Mouse (Mus musculus) T-helper 1 cell (primary cell): ENCODE data around the gene Mib2.
"Not testable (repeated sequence)": the region's sequence is repeated elsewhere in the genome, so short reads cannot be mapped to it uniquely, and the experiment has no call there.

Source experiments
- in situ Hi-C: fragments of 300-600 bp; cut with MboI, MseI; formaldehyde crosslinking; loops from one replicate; pipeline ENCODE4 v1.15.1; 2025; ENCODE audit warnings: high pct_unique_total_duplicates

Gene Mib2

DNA sequence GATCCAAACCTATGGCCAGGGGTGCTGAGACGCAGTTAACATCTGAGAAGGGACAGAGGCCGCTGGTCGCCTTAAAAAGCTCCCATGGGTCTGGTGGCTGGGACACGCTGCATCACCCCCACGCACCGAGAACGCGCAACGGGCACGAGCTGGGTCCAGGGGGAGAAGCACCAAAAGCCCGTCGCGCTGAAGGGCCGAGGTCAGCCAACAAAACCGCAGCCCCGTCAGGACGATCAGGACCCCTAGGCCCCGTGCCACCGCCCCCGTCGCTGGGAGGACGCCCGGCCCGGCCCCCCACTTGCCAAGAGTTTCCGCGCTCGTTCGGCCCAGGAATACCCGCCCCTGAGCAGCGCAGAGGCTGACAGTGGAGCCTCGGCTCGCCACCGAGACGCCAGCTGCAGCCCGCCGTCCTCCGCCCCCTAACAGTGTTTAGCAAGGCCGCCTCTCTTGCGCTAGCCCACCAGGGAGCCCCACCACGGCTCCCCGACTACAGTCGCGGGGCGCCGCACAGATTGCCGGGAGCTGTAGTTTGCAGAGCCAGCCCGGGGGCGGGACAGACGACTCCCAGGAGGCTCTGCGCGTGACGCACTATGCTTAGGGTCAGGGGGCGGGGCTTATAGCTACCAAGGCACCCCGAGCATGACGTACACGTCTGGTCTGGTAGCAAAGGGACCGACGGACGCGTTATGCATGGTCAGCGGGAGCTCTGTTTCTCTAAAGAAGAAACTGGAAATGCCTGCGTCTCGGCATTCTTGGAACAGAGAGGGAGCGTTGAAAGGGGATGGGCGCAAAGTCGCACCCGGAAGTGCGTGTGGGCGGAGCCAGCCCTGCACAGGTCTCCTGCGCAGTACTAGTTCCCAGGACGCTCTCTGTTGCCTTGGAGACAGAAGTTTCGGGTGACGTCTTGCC is at the start of gene Mib2:
Gene Mib2, minus strand, starts transcription at position 510 of the 909 bp plus-strand sequence.
- in situ Hi-C loops, result no loop called here

DNA sequence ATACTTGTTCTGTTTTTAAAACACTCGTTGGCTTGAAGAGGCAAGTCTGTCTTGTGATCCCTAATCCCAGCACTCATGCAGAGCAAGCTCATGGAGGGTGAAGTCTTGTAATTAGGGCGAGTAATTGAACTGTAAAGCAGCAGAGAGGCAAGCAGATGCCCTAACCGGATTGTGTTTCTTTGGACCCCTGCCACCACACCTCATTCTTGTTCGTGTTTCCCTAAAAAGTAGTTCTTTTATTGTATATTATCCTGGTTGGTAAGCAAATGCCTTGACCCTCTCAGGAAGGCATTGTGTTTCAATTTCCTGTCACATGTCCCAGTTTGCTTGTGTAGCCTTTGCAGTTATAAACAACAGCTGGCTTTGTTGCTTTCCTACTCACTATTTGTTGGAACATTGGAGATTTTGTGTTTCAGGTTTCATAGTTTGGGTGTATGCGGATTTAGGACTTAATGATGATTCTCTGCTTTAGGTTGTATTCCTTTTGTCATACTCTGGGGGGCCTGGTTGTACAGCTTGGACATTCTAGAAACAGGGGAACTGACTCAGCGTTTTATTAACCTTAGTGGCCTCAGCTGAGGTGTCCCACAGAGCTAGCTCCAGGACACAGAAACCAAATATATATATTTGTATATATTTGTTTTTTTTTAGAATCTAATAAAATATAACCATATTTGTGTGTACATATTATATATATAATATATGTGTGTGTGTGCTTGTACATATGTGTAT is 41.7 kb upstream of the Mib2 start:
- in situ Hi-C loops, result no loop called here

DNA sequence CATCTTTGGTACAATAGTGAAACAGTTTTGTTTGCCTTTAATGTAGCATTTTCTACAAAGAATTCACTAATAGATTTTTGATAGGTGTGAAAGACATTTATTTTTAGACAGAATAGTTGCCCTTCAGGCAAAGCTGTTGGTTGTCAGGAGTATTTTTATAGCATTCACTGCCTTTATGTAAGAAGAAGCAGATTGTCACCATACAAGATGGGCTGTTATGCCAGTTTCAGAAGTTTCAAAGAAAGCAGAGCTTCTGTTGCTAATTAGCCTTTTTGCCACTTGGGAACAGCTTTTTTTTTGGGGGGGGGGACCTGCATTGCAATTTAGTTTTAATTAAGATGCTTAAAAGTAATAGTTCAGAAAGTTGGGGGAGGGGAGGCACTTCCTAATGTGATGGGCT is 40.0 kb upstream of the Mib2 start:
- in situ Hi-C loops, result no loop called here

DNA sequence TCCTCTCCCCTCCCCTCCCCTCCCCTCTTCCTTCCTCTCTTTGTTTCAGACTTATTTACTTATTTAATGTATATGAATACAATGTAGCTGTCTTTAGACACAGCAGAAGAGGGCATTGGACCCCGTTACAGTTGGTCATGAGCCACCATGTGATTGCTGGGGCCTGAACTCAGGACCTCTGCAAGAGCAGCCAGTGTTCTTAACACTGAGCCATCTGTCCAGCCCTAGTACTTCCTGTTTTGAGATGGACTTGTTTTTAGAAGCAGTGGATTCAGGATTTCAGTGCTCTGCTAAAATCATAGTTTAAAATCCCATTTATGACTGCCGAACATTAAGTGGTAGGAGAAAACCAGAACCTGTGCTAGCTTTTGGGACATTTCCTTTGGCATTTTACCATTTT is 39.6 kb upstream of the Mib2 start:
- in situ Hi-C loops, result no loop called here

DNA sequence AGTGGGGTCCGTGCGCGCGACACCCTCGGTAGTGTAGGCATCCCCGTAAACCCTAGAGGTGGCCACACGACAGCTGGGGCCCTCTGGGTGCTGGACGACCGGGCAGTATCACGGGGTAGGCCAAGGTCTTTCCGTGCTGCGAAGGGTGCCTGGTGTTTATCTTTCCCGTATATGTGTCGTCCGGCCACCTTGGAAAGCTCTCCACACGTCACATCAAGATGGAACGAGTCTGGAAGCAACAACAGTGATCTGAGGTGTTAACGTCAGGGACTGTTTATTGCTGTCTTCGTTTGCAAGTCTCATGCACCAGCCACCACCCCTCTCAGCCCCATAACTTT is 36.6 kb upstream of the Mib2 start:
- in situ Hi-C loops, result no loop called here

DNA sequence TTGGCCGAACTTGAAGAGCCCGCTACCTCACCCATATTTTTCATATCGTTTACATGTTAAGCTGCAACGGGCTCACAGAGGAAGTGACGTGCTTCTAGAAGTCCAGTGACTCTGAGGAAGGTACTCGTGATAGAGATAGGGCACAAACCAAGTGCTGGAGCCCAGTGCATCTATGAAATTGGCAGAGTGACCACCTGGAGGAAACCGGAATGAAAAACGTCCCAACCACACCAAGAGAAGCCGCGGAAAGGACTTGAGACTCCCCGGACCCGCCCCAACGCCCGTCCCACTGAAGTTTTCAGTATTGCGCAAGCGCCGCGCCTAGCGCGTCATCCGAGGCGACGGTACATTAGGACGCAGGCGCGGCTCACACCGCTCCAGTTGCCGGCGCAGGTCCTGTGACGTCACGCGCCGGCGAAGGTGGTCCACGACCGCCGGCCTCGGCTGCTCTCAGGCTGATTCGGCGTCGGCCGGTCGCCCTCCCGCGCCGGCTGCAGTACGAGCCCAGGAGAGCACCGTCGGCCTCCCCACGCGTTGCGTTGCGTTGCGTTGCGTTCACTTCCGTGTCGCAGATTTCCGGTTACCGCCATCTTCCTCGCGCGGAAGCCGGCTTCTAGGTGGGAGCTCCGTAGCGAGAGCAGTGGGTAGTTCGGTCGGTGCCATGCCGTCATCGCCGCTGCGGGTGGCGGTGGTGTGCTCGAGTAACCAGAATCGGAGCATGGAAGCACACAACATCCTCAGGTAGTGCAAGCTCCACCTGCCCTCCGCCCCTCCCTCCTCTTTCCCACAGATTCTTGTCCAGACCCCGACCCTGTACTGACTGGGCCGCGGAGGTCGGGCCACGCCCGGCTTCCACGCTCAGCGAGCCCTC is 36.0 kb upstream of the Mib2 start, which contains the start of gene Ssu72:
Gene Ssu72, plus strand, starts transcription at position 80 of the 871 bp plus-strand sequence.
- in situ Hi-C loops, result no loop called here

DNA sequence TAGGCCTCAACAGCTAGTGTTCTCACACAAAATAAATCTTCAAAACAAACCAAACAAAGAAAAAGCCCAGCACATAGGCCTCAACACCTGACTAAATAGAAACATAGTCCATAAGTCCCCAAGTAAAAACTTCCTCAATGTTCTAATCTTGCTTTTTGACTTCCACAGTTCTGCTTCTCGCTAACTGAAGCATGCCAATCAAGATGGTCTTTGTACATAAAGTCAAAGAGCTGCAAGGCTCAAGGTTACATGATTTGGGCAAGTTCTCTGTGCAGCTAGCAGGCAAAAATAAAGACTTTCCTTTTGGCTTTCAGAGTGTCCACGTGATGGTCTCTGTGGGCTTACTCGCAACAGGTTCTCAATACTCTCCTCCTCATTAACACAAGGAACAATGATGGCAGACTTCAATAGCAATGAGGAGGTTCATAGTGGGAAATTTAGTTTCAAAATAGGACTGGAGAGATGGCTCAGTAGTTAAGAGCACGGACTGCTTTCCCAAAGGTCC is 34.5 kb upstream of the Mib2 start:
- in situ Hi-C loops, result no loop called here

DNA sequence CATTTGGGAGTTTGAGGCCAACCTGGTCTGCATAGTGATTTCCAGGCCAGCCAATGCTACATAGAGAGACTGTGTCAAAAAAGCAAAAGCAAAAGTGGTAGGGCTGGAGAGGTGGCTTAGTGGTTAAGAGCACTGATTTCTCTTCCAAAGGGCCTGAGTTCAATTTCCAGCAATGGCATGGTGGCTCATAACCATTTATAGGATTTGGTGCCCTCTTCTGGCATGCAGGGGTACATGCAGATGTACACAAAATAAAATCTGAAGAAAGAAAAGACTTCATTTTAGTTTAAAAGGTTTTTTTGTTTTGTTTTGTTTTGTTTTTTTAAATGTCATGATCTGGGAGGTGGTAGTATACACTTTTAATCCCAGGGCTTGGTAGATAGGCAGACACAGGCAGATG is 31.4 kb upstream of the Mib2 start:
- in situ Hi-C loops, result no loop called here

DNA sequence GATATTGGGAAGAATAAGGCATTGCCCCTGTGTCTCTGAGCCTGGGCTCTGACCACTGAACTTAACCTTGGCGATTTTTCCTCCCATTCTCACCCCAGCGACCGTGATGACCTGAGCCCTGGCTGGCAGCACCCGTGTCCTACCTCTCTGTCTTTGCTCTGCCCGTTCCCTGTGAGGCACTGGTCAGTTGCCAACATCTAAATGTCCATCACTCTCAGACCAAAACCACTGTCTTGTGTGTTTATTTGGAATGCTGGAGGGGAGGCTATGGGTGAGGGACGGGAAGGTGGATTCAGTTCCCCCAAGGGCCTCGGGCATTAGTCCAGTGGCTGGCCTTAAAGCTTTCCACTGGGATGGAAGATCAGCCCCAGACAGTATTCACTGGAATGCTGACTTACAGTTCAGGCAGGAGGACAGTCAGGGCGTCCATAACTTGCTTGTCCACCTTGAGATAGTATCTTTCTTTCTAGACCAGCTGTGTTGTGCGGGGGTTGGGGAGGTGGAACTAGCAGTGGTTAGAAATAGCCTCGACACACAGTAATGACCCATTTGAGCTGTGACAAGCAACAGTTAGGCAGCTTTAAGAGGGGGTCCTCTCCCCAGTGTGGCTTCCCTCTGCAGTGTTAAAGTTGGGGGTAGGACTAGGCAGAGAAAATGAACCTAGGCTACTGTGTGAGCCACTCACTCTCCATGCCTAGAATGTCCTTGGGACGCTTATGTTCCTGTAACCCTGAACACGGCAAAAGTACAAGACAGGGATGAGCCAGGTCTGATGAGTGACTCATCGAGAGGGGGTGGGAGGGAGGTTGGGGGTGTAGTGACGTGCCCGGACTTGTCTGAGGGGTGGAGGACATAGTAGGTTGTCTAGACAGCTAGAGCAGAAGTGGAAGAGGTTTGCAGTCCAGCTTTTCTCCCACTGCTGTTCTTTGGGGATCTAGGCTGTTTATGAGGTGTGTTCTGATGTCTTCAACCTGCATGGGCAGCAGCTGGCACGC is 27.6 kb upstream of the Mib2 start:
- in situ Hi-C loops, result loop anchor here (10.0 kb wide), 1 partner anchor 52 kb away; the partner anchor contains the start of gene Gm10563

DNA sequence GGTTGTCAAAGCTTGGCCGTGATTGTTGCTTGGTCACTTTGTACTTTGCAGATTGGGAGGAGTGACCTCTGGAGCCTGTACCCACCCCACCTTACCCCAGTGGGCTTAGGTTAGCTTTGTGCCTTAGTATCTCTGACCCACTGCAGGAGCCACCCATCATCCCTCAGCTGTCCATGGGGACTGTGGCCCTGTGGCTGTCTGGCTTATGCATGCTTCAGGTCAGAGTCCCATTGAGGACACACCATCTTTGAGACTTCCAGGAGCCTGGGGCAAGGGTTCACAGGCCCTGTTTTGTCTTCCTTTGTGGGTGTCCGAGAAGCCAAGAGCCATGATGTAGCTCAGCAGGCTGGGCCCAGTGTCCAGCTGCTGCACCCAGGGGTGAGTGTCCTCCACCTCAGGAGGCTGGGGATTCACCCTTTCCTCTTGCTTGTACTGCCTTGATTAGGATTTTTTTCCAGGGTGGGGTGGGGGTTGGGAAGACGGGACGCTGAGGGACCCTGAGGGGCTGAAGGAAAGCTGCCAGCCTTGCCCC is 26.6 kb upstream of the Mib2 start:
- in situ Hi-C loops, result loop anchor here (10.0 kb wide), 1 partner anchor 51 kb away; the partner anchor contains the start of gene Gm10563

DNA sequence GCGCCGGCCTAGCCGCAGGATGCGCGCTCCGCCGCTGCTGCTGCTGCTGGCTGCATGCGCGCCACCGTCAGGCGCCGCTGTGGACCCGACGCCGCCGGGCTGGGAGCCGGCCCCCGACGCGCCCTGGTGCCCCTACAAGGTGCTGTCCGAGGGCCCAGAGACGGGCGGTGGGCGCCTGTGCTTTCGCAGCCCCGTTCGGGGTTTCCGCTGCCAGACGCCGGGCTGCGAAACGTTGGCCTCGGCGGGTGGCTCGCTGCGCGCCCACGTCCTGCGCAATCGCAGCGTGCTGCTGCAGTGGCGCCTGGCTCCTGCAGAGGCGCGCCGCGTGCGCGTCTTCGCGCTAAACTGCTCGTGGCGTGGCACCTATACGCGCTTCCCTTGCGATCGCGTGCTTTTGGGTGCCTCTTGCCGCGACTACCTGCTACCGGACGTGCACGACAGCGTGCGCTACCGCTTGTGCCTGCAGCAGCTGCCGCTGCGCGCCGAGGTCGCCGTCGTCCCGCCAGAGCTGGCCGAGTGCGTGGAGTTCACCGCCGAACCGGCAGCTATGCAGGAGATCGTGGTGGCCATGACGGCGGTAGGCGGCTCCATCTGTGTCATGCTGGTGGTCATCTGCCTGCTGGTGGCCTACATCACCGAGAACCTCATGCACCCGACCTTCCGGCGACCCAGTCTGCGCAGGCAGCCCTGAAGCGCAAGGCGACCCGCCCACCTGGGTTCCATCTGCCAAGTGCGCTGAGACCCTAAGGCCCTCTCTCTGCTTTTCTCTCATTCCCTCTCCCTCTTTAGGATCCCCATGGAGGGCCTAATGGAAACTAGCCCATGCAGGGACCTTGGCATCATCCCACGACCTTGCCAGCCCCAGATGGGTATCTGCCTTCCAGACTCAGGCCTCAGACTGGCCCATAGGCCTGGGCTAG is 25.7 kb upstream of the Mib2 start:
- in situ Hi-C loops, result loop anchor here (10.0 kb wide), 1 partner anchor 50 kb away; the partner anchor contains the start of gene Gm10563

DNA sequence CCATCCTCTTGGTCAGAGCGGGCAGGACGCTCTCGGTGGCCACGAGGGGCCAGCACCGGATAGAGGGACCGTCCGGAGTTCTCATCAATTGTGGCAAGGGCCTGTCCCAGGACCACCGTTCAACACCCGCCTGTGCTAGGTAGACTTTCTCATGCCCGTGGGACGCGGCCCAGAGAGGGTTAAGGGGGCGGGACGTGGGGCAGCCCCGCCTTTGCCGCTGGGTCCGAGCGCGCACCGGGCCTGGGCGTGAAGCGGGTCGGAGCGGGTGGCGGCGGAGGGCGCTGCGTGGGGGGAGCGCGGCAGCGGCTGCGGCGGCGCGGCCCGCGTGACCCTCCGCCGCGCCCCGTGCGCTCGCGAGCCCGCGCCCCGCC is 25.1 kb upstream of the Mib2 start, which contains the start of gene Fndc10:
Gene Fndc10, plus strand, starts transcription at position 232 of the 371 bp plus-strand sequence.
- in situ Hi-C loops, result loop anchor here (10.0 kb wide), 1 partner anchor 49 kb away; the partner anchor contains the start of gene Gm10563

DNA sequence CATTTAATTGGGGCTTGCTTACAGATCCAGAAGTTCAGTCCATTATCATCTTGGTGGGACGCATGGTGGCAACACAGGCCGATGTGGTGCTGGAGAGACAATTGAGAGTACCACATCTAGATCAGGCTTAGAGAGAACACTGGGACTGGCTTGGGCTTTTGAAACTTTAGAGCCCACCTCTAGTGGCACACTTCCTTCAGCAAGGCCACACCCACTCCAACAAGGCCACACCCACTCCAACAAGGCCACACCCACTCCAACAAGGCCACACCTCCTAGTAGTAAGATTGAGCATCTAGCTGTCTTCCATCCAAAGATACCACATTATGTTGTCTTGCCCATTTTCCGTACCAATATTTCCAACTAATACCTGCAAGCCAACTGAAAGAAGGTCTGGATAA is 23.4 kb upstream of the Mib2 start:
- in situ Hi-C loops, result loop anchor here (10.0 kb wide), 1 partner anchor 48 kb away; the partner anchor contains the start of gene Gm10563

DNA sequence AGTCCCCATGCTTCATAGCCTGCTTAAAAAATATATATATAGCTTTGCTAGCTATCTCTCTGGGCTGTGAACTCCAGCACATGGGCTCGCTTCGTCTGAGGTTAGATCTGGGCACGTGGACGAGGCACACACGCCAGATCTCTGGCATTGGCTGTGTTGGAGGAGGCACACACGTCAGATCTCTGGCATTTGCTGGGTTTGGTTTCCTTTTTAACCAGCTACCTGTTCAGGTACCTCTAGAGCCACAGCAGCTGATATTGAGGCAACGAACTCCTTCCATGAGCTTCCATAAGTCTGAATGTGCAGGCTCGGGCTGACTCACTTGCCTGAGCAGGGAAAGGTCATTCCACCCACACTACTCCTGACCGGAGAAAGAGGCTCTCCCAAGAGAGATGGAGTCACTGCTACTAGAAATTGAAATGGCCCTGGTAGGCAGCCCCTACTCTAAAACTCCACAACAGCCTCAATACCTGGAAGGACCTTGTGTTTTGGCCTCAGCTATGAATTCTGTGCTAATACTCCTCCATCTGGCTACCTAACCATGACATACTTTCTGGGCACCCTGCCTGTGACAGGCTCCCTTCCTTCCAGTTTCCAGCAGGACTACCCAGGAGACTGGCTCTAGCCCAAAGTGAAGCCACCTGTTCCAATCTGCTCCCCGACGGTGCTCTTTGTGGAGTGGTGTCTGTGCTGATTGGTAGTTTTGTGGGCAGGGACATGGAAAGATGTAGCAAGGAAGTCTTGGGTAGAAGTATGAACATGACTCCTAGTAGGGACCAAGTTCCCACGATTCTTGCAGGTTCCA is 21.8 kb upstream of the Mib2 start:
- in situ Hi-C loops, result loop anchor here (10.0 kb wide), 1 partner anchor 46 kb away; the partner anchor contains the start of gene Gm10563

DNA sequence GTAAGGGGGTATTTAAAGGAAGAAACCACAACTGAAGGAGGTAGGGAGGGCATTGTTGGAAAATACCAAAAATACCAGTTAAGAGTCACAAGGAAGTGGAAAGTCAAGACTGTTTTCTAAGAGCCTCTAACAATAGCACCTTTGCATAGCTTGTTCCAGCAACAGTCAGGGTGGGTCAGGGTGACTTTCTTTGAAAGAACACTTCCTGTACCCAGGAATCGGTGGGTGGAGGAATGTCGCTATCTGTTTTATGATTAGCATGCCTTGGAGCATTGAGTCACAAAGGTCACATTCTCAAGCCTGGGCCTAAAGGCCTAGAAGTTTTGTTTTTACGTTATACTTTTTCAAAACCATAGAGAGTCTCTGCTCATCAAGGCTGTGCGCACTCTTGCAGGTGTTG is 18.8 kb upstream of the Mib2 start:
- in situ Hi-C loops, result not testable (repeated sequence)

DNA sequence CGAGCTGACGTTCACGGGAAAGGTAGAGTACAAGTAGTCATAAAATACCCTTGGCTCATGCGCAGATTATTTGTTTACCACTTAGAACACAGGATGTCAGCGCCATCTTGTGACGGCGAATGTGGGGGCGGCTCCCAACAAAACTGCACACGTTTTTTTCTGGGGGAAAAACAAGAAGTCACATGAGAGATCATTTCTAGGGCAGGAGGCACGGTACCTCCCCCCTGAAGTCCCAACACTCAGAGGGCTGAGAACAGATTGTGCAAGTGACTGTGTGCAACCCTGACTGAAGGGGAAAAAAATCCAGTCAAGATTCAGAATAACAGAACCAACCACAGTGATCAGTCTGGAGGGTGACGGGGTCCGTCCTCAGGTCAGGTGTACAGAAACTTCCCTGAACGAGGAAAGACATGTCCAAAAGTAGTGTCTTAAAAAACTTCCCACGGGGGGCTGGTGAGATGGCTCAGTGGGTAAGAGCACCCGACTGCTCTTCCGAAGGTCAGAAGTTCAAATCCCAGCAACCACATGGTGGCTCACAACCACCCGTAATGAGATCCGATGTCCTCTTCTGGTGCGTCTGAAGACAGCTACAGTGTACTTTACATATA is 14.8 kb upstream of the Mib2 start:
- in situ Hi-C loops, result not testable (repeated sequence)

DNA sequence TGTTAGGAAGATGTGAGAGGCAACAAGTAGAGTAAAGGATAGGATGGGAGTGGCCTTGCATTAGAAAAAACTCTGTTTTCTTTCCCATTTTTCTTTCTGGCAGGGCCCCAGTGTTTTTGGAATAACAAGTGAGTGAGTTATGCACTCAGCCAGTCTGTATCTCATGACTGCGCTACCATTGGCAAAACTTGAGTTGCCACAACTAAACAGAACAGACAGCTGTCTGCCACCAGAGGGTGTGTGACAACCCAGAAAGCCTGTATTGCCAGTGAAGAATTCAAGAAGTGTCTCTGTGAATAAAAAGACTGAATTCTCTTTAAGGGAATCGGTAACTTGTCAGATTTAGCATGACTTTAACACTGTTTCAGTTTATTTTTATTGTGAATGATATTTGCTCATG is 7.0 kb upstream of the Mib2 start:
- in situ Hi-C loops, result no loop called here
